Mouse (Mus musculus) B cell, adult 62 days (primary cell): ENCODE results near the gene Cyp3a41b. TPM values are rescaled to one million over a fixed set of nuclear protein-coding genes. Genes with fewer than 3 reads are reported as not detected.

Experiments used
- total RNA-seq: library from RNA; stranded (reverse); gene quantifications from 4 replicates; pipeline ENCODE4 v1.2.4, GENCODE M21; 2023

The Cyp3a41b gene
- not detected in 4 replicates for total RNA-seq

DNA sequence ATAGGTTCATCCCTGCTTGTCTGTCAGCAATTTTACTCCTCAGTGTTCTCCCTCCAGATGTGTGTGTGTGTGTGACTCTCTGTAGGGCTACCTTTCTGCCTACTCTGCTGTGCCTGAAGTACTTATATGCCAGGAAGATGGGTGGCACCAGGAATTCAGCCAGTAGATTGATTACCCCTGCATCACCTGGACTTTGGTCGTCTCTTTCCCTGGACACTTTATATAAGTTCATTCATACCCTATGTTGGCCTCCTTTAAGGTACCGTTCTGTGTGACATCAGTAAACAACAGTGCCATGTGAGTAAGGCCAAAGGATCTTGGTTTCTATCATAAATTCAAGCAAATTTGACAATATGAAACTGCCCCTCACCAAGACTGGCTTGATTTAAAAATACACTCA, at the start of gene Cyp3a41b:
TSS of gene Cyp3a41b (minus strand) at position 101 of the 400 bp plus-strand sequence.

Other genes starting within 250 kb of the Cyp3a41b start
- not detected in 4 replicates for gene Cyp3a57, start 239.5 kb downstream of the Cyp3a41b start, total RNA-seq
- not detected in 4 replicates for gene Cyp3a16, start 115.0 kb downstream of the Cyp3a41b start, total RNA-seq
- gene Cyp3a41a, start 135.4 kb upstream of the Cyp3a41b start, total RNA-seq = not detected in 4 replicates
- not detected in 4 replicates for gene Cyp3a44, start 221.1 kb upstream of the Cyp3a41b start, total RNA-seq